Mouse (Mus musculus): ENCODE measurements around the gene Sez6l. TPM values are rescaled to one million over a fixed set of nuclear protein-coding genes. Genes with fewer than 3 reads are reported as not detected.

The Sez6l gene
- polyA plus RNA-seq, 1 experiment from 2014 or later, result 0.01 TPM

- ATAC-seq (ENCODE audit: low read depth), result no peak
- peaks cover 2% of the 10 kb centered on the region; the same call in 1 of the 2 replicates for H3K27me3 ChIP-seq (ENCODE audit: control insufficient read depth, insufficient read depth, low read depth, low read length)
- no peak overlapping the region for H3K4me3 ChIP-seq (ENCODE audit: low read depth, low read length)
- H3K9ac ChIP-seq (ENCODE audit: low read depth, low read length), result no peak overlapping the region
- H3K27ac ChIP-seq (ENCODE audit: low read length), result no peak overlapping the region
- 36% methylated on average over 5 of the region's 5 CpGs for WGBS (ENCODE audit: insufficient replicate concordance)
- H3K36me3 ChIP-seq (ENCODE audit: control insufficient read depth, insufficient read depth), result no peaks in the 10 kb centered on the region
- no peak overlapping the region for H3K4me2 ChIP-seq (ENCODE audit: low read depth, low read length)
- H3K4me1 ChIP-seq (ENCODE audit: control insufficient read depth, low read depth, low read length), result no peaks in the 10 kb centered on the region; the same call in 1 of the 2 replicates
- H3K9me3 ChIP-seq (replicated peaks; ENCODE audit: control insufficient read depth, low read length), result no peaks in the 10 kb centered on the region; the same call in 1 of the 2 replicates
Observed at GRCm38 (mm10) chr5:112486415-112486814, 90.6 kb downstream of the Sez6l start.

GRCm38 (mm10) chr5:112484924-112485715 lies 91.9 kb downstream of the Sez6l start:
- no peaks in the 10 kb centered on the region for H3K36me3 ChIP-seq (ENCODE audit: control insufficient read depth, insufficient read depth)
- H3K9ac ChIP-seq (ENCODE audit: low read depth, low read length), result no peak overlapping the region
- H3K27me3 ChIP-seq (ENCODE audit: control insufficient read depth, insufficient read depth, low read depth, low read length), result peaks cover 2% of the 10 kb centered on the region; the same call in 1 of the 2 replicates
- ATAC-seq (ENCODE audit: low read depth), result no peak
- 22% methylated on average over 13 of the region's 13 CpGs for WGBS (ENCODE audit: insufficient replicate concordance)
- H3K9me3 ChIP-seq (replicated peaks; ENCODE audit: control insufficient read depth, low read length), result no peaks in the 10 kb centered on the region
- no peak overlapping the region for H3K27ac ChIP-seq (ENCODE audit: low read length)
- H3K4me1 ChIP-seq (ENCODE audit: control insufficient read depth, low read depth, low read length), result no peaks in the 10 kb centered on the region; the same call in 1 of the 2 replicates
- no peak overlapping the region for H3K4me2 ChIP-seq (ENCODE audit: low read depth, low read length)
- no peak overlapping the region for H3K4me3 ChIP-seq (ENCODE audit: low read depth, low read length)

GRCm38 (mm10) chr5:112483030-112483429 lies 94.0 kb downstream of the Sez6l start:
- Histone ChIP-seq H3K27ac (ENCODE audit: low read length) (no peak overlapping the region), H3K27me3 (ENCODE audit: control insufficient read depth, insufficient read depth, low read depth, low read length) (peaks cover 2% of the 10 kb centered on the region; the same call in 1 of the 2 replicates), H3K9me3 (replicated peaks; ENCODE audit: control insufficient read depth, low read length) (no peaks in the 10 kb centered on the region), H3K4me3 (ENCODE audit: low read depth, low read length) (no peak overlapping the region), H3K9ac (ENCODE audit: low read depth, low read length) (no peak overlapping the region), H3K4me2 (ENCODE audit: low read depth, low read length) (no peak overlapping the region), H3K4me1 (ENCODE audit: control insufficient read depth, low read depth, low read length) (no peaks in the 10 kb centered on the region; the same call in 1 of the 2 replicates), H3K36me3 (ENCODE audit: control insufficient read depth, insufficient read depth) (no peaks in the 10 kb centered on the region)
- no peak for ATAC-seq (ENCODE audit: low read depth)
- 42% methylated on average over 8 of the region's 8 CpGs for WGBS (ENCODE audit: insufficient replicate concordance)

- Histone ChIP-seq H3K9ac (ENCODE audit: low read depth, low read length) (no peak overlapping the region), H3K4me3 (ENCODE audit: low read depth, low read length) (no peak overlapping the region), H3K27me3 (ENCODE audit: control insufficient read depth, insufficient read depth, low read depth, low read length) (peaks cover 2% of the 10 kb centered on the region; the same call in 1 of the 2 replicates), H3K4me1 (ENCODE audit: control insufficient read depth, low read depth, low read length) (no peaks in the 10 kb centered on the region; the same call in 1 of the 2 replicates), H3K36me3 (ENCODE audit: control insufficient read depth, insufficient read depth) (no peaks in the 10 kb centered on the region), H3K4me2 (ENCODE audit: low read depth, low read length) (no peak overlapping the region), H3K9me3 (replicated peaks; ENCODE audit: control insufficient read depth, low read length) (no peaks in the 10 kb centered on the region), H3K27ac (ENCODE audit: low read length) (no peak overlapping the region)
- ATAC-seq (ENCODE audit: low read depth), result no peak
- WGBS (ENCODE audit: insufficient replicate concordance), result 45% methylated on average over 13 of the region's 13 CpGs
Observed at GRCm38 (mm10) chr5:112482551-112482950, 94.4 kb downstream of the Sez6l start.

GRCm38 (mm10) chr5:112481946-112482410 lies 95.0 kb downstream of the Sez6l start:
- WGBS (ENCODE audit: insufficient replicate concordance), result 31% methylated on average over 19 of the region's 19 CpGs
- H3K27me3 ChIP-seq (ENCODE audit: control insufficient read depth, insufficient read depth, low read depth, low read length), result peaks cover 2% of the 10 kb centered on the region; the same call in 1 of the 2 replicates
- no peaks in the 10 kb centered on the region for H3K36me3 ChIP-seq (ENCODE audit: control insufficient read depth, insufficient read depth)

GRCm38 (mm10) chr5:112473453-112473852 lies 103.5 kb downstream of the Sez6l start:
- no peak for ATAC-seq (ENCODE audit: low read depth)
- Histone ChIP-seq H3K4me2 (ENCODE audit: low read depth, low read length) (no peak overlapping the region), H3K4me3 (ENCODE audit: low read depth, low read length) (no peak overlapping the region), H3K27ac (ENCODE audit: low read length) (no peak overlapping the region), H3K27me3 (ENCODE audit: control insufficient read depth, insufficient read depth, low read depth, low read length) (no peaks in the 10 kb centered on the region), H3K36me3 (ENCODE audit: control insufficient read depth, insufficient read depth) (no peaks in the 10 kb centered on the region), H3K9ac (ENCODE audit: low read depth, low read length) (no peak overlapping the region), H3K9me3 (replicated peaks; ENCODE audit: control insufficient read depth, low read length) (no peaks in the 10 kb centered on the region), H3K4me1 (ENCODE audit: control insufficient read depth, low read depth, low read length) (no peaks in the 10 kb centered on the region)
- WGBS (ENCODE audit: insufficient replicate concordance), result 27% methylated on average over 6 of the region's 6 CpGs

More at GRCm38 (mm10) chr5:112481946-112482410, 95.0 kb downstream of the Sez6l start:
- Histone ChIP-seq H3K4me2 (ENCODE audit: low read depth, low read length) (no peak overlapping the region), H3K4me1 (ENCODE audit: control insufficient read depth, low read depth, low read length) (no peaks in the 10 kb centered on the region; the same call in 1 of the 2 replicates), H3K9ac (ENCODE audit: low read depth, low read length) (no peak overlapping the region), H3K27ac (ENCODE audit: low read length) (no peak overlapping the region), H3K9me3 (replicated peaks; ENCODE audit: control insufficient read depth, low read length) (no peaks in the 10 kb centered on the region), H3K4me3 (ENCODE audit: low read depth, low read length) (no peak overlapping the region)
- ATAC-seq (ENCODE audit: low read depth), result no peak

GRCm38 (mm10) chr5:112470144-112470543 lies 106.8 kb downstream of the Sez6l start:
- no peaks in the 10 kb centered on the region for H3K27me3 ChIP-seq (ENCODE audit: control insufficient read depth, insufficient read depth, low read depth, low read length)
- no peaks in the 10 kb centered on the region for H3K36me3 ChIP-seq (ENCODE audit: control insufficient read depth, insufficient read depth)
- no peaks in the 10 kb centered on the region for H3K9me3 ChIP-seq (replicated peaks; ENCODE audit: control insufficient read depth, low read length)
- ATAC-seq (ENCODE audit: low read depth), result no peak
- H3K4me1 ChIP-seq (ENCODE audit: control insufficient read depth, low read depth, low read length), result no peaks in the 10 kb centered on the region
- no peak overlapping the region for H3K9ac ChIP-seq (ENCODE audit: low read depth, low read length)
- WGBS (ENCODE audit: insufficient replicate concordance), result 53% methylated on average over 6 of the region's 6 CpGs
- H3K4me2 ChIP-seq (ENCODE audit: low read depth, low read length), result no peak overlapping the region
- H3K4me3 ChIP-seq (ENCODE audit: low read depth, low read length), result no peak overlapping the region
- no peak overlapping the region for H3K27ac ChIP-seq (ENCODE audit: low read length)

- H3K36me3 ChIP-seq (ENCODE audit: control insufficient read depth, insufficient read depth), result no peaks in the 10 kb centered on the region
- no peak overlapping the region for H3K4me2 ChIP-seq (ENCODE audit: low read depth, low read length)
- H3K27ac ChIP-seq (ENCODE audit: low read length), result no peak overlapping the region
- H3K4me1 ChIP-seq (ENCODE audit: control insufficient read depth, low read depth, low read length), result no peaks in the 10 kb centered on the region
- peak; percentile 21; the same call in 1 of the 2 replicates for ATAC-seq (ENCODE audit: low read depth)
- no peaks in the 10 kb centered on the region for H3K27me3 ChIP-seq (ENCODE audit: control insufficient read depth, insufficient read depth, low read depth, low read length)
- H3K9ac ChIP-seq (ENCODE audit: low read depth, low read length), result no peak overlapping the region
- H3K4me3 ChIP-seq (ENCODE audit: low read depth, low read length), result no peak overlapping the region
- WGBS (ENCODE audit: insufficient replicate concordance), result 58% methylated on average over 4 of the region's 4 CpGs
- H3K9me3 ChIP-seq (replicated peaks; ENCODE audit: control insufficient read depth, low read length), result no peaks in the 10 kb centered on the region
Observed at GRCm38 (mm10) chr5:112468986-112469581, 107.9 kb downstream of the Sez6l start.

- WGBS (ENCODE audit: insufficient replicate concordance), result 56% methylated on average over 6 of the region's 6 CpGs
- Histone ChIP-seq H3K9ac (ENCODE audit: low read depth, low read length) (no peak overlapping the region), H3K9me3 (replicated peaks; ENCODE audit: control insufficient read depth, low read length) (no peaks in the 10 kb centered on the region), H3K36me3 (ENCODE audit: control insufficient read depth, insufficient read depth) (no peaks in the 10 kb centered on the region), H3K27ac (ENCODE audit: low read length) (no peak overlapping the region), H3K4me1 (ENCODE audit: control insufficient read depth, low read depth, low read length) (no peaks in the 10 kb centered on the region), H3K4me3 (ENCODE audit: low read depth, low read length) (no peak overlapping the region), H3K27me3 (ENCODE audit: control insufficient read depth, insufficient read depth, low read depth, low read length) (no peaks in the 10 kb centered on the region), H3K4me2 (ENCODE audit: low read depth, low read length) (no peak overlapping the region)
- ATAC-seq (ENCODE audit: low read depth), result no peak
Observed at GRCm38 (mm10) chr5:112466331-112466730, 110.7 kb downstream of the Sez6l start.
